Mouse (Mus musculus) heart, adult 2 months (tissue): ENCODE measurements around the gene Magi2. TPM values are rescaled to one million over a fixed set of nuclear protein-coding genes. Genes with fewer than 3 reads are reported as not detected.

Experiments used
- DNase-seq, 2 experiments: peaks; one replicate each; pipeline ENCODE4 v3.0.0; 2021
- H3K27ac ChIP-seq: fragments of 200-600 bp; 2 replicates; pipeline ENCODE4 v1.8.1; 2022
- H3K27me3 ChIP-seq: fragments of 200-500 bp; 2 replicates; pipeline ENCODE4 v1.6.1; 2012; ENCODE audit warnings: mild to moderate bottlenecking, low read length, inconsistent platforms, mixed read lengths; ENCODE audit not compliant: control insufficient read depth, insufficient read depth
- H3K36me3 ChIP-seq: fragments of 200-500 bp; 2 replicates; pipeline ENCODE4 v1.6.1; 2012; ENCODE audit warnings: low read length, inconsistent platforms; ENCODE audit not compliant: control insufficient read depth, insufficient read depth
- H3K4me1 ChIP-seq: fragments of 200-500 bp; 2 replicates; pipeline ENCODE4 v1.6.1; 2011; ENCODE audit warnings: low read length; ENCODE audit not compliant: control insufficient read depth, insufficient read depth
- H3K4me3 ChIP-seq: fragments of 200-600 bp; 2 replicates; pipeline ENCODE4 v1.8.1; 2022
- H3K79me2 ChIP-seq: fragments of 200-500 bp; replicated peaks from 2 replicates; pipeline ENCODE4 v1.6.1; 2012; ENCODE audit warnings: mild to moderate bottlenecking, inconsistent platforms, low read length, moderate library complexity, mixed read lengths; ENCODE audit not compliant: control insufficient read depth, insufficient read depth
- H3K9ac ChIP-seq: fragments of 200-500 bp; 2 replicates; pipeline ENCODE4 v1.6.1; 2012; ENCODE audit warnings: low read depth, mild to moderate bottlenecking, control low read depth, inconsistent platforms, low read length, mixed read lengths
- CTCF ChIP-seq: fragments of 200-600 bp; IDR thresholded peaks from 2 replicates; pipeline ENCODE4 v1.8.1; 2022; ENCODE audit warnings: antibody characterized with exemption, mild to moderate bottlenecking, moderate library complexity
- EP300 ChIP-seq: fragments of 200-500 bp; IDR thresholded peaks from 2 replicates; pipeline ENCODE4 v1.6.1; 2011; ENCODE audit warnings: low read depth, low read length, control low read depth; ENCODE audit not compliant: insufficient read depth
- POLR2A ChIP-seq: fragments of 200-500 bp; IDR thresholded peaks from 2 replicates; pipeline ENCODE4 v1.6.1; 2011; ENCODE audit warnings: mild to moderate bottlenecking, low read depth, low read length, control low read depth; ENCODE audit not compliant: insufficient read depth
- WGBS: fragments of 180-500 bp; shearing (Covaris S2); methylation state at CpG from one replicate; pipeline ENCODE4 v1.1.7; 2018; 5-methylcytosine and 5-hydroxymethylcytosine counted together
- intact Hi-C: fragments of 180-260 bp; cut with DNase I; formaldehyde crosslinking; loops from one replicate; pipeline ENCODE4 v1.15.1; 2025
- polyA plus RNA-seq: library from polyadenylated mRNA; depleted of rRNA; stranded (reverse); fragments of >200 nt; gene quantifications from 2 replicates; pipeline ENCODE4 v1.2.3, GENCODE M21; 2012
- total RNA-seq, 2 experiments: library from RNA; stranded (reverse); gene quantifications; 2 replicates each; pipeline ENCODE4 v1.2.3; 2021

Gene Magi2
- total and polyA plus RNA-seq, 3 experiments: 2.0 to 8.2 (median 7.0) TPM

DNA sequence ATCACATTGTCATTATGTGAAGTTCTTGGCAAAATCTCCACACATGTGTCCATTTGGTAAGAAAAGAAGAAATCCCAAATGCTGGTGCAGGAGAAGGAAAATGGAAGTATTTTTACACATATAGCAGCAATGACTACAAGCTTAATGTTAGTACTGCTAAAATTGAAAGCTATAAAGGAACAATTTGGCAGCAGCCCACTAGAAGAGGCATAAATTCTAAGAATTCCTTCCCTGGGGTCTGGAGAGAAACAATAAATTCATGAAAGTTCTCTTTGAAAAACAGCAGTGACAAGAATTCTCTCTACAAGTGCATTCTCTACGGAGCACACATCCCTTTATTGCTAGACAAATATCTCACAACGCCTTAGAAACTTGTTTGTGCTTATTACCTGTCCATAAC lies 913.4 kb downstream of the Magi2 start:
- H3K27ac ChIP-seq: no peak overlapping the region
- DNase-seq: no peak
- no peaks in the 10 kb centered on the region for H3K36me3 ChIP-seq
- H3K27me3 ChIP-seq: no peaks in the 10 kb centered on the region
- WGBS: 73% methylated on average over 2 of the region's 2 CpGs
- intact Hi-C loops: no loop called here
- no peaks in the 10 kb centered on the region for H3K4me1 ChIP-seq
- no peaks in the 10 kb centered on the region for H3K79me2 ChIP-seq
- no peak overlapping the region for H3K9ac ChIP-seq
- TF ChIP-seq EP300 (no peak), CTCF (no peak), POLR2A (no peak)
- H3K4me3 ChIP-seq: no peak overlapping the region

DNA sequence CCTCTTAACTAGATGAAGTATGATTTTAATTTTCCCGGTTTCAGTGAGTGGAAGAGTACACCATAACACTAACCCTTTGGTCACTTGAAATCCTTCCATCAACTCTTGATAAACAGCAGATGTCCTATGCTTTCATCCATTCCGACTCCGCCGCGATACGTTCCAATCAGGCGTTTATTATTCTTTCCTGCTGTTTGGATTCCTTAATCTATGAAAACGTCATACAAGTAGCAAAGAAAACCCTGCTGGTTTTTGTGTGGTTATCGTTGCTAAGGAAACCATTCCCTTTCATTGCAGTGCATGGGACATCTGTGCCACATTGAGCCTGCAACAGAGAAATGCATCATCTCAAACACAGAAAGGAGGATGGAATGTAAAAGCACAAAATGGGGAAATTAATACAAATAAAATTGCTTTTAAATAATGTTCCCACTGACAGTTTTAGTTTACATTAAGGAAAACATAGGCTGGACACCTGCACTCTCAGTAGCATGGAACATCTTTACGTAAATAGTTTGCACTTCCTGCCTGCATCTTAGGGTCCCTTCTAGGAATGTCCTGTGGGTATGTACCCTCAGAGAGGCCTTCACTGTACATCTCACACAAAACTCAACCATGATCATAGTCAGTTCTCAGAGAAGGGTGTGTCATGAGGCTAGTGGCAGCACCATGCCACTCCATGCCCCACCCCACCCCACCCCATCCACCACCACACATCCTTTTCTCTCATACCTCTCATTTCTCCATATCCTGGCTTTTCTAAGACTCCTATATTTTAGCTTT lies 914.0 kb downstream of the Magi2 start:
- no peaks in the 10 kb centered on the region for H3K79me2 ChIP-seq
- intact Hi-C loops: no loop called here
- 51% methylated on average over 10 of the region's 10 CpGs for WGBS
- TF ChIP-seq CTCF (no peak), EP300 (no peak), POLR2A (no peak)
- H3K4me3 ChIP-seq: no peak overlapping the region
- no peak for DNase-seq
- no peak overlapping the region for H3K9ac ChIP-seq
- no peaks in the 10 kb centered on the region for H3K36me3 ChIP-seq
- no peak overlapping the region for H3K27ac ChIP-seq
- H3K27me3 ChIP-seq: no peaks in the 10 kb centered on the region
- H3K4me1 ChIP-seq: no peaks in the 10 kb centered on the region

DNA sequence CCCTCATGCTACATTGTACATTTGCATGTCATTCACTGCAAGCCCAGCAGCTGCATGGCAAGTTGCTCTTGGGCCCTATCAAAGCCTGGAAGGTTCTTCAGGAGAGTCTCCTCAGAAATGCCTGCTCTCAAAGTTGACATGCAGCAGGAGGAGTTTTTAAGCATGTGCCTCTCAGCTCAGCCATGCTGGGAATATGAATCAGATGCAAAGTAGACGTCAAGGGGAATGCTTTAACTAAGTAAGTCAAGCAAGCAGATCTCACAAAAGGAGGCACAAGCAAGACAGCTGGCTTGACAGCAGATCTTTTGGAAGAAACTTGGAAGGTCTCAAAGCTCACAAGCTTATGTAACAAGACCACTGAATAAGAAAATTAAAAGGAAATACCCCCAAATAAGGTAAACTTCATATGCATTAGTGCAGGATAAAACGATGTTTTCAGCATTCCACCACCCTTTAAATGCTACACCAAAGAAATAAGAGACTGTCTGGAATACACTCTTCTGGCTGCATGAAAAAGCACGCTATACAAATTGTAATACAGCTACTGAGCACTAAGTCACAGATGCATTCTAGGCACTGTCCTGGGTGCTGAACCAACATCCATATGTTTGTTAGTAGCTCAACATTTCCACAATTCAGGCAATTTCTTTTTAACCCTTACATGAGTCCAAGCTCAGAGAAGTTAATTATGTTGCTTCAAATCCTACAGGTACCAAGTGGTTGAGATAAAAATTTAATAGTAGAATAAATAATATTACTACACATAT lies 926.7 kb downstream of the Magi2 start:
- TF ChIP-seq EP300: no peak
- TF ChIP-seq CTCF: no peak
- TF ChIP-seq POLR2A: no peak
- intact Hi-C loops: no loop called here
- no peaks in the 10 kb centered on the region for H3K27me3 ChIP-seq
- no peak overlapping the region for H3K27ac ChIP-seq
- H3K4me3 ChIP-seq: no peak overlapping the region
- H3K79me2 ChIP-seq: no peaks in the 10 kb centered on the region
- H3K36me3 ChIP-seq: no peaks in the 10 kb centered on the region
- no peak for DNase-seq
- no peaks in the 10 kb centered on the region for H3K4me1 ChIP-seq
- 50% methylated on average over 3 of the region's 3 CpGs for WGBS
- no peak overlapping the region for H3K9ac ChIP-seq

DNA sequence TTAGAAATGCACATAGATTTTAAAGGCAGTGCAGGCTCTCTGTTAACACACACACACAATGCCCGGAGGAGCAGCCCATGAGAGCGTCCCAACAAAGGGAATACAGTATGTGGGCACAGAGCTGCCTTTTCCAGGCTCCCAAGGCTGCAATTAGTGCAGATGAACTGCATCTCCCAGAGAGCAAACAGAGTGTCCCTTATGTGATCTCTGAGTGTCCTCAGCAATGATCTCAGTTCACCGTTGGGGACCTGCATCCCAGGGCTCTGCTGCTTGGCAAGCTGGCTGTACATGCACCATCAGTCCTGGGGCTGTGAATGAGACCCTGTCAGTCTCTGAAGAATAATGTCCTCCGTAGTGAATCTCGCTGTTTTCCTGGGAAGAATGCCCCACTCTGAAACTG lies 969.9 kb downstream of the Magi2 start:
- no peaks in the 10 kb centered on the region for H3K79me2 ChIP-seq
- no peak overlapping the region for H3K27ac ChIP-seq
- 68% methylated on average over 5 of the region's 5 CpGs for WGBS
- no peaks in the 10 kb centered on the region for H3K4me1 ChIP-seq
- no peaks in the 10 kb centered on the region for H3K36me3 ChIP-seq
- H3K4me3 ChIP-seq: no peak overlapping the region
- H3K27me3 ChIP-seq: no peaks in the 10 kb centered on the region
- intact Hi-C loops: no loop called here
- no peak for DNase-seq
- H3K9ac ChIP-seq: no peak overlapping the region
- TF ChIP-seq CTCF (no peak), EP300 (no peak), POLR2A (no peak)

DNA sequence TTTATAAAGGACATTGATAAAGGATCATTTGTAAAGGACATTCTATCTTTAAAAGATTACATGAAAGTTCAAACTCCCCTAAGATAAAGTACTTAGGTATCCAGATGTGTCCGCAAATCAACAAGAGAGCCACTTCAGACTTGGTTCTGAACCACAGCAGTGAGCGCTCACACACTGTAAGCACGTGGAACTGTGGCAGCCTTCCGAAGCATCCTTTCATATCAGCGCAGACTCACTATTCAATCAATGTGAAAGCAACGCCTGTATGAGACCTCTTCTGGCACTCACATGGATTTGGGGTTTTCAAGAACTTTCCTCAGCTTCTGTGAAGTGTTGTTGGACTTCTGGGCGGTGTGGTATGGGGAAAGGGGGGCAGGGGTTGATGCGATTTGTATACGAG lies 970.6 kb downstream of the Magi2 start:
- no peaks in the 10 kb centered on the region for H3K36me3 ChIP-seq
- intact Hi-C loops: no loop called here
- no peak overlapping the region for H3K9ac ChIP-seq
- TF ChIP-seq EP300 (no peak), POLR2A (no peak), CTCF (no peak)
- WGBS: 73% methylated on average over 9 of the region's 9 CpGs
- H3K4me1 ChIP-seq: no peaks in the 10 kb centered on the region
- H3K4me3 ChIP-seq: no peak overlapping the region
- no peak overlapping the region for H3K27ac ChIP-seq
- no peak for DNase-seq
- H3K79me2 ChIP-seq: no peaks in the 10 kb centered on the region
- H3K27me3 ChIP-seq: no peaks in the 10 kb centered on the region

DNA sequence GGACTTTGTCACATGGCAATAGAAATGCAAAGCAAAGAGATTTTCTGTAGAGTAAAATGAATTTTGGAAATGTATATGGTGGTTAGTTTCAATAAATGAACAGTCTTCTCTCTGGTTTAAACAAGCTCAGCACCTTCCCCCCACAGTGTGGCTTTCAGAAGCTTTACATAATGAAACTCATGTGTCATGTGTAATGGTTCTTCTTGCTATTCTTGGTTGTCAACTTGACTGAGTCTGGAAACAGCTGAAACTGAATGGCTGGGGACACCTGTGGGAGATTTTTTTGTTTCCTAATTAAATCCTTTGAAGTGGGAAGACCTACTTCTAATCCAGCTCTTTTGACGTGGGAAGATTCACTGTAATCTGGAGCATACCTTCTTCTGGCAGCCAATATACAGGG lies 974.5 kb downstream of the Magi2 start:
- TF ChIP-seq CTCF (no peak), POLR2A (no peak), EP300 (no peak)
- Histone ChIP-seq H3K79me2 (no peaks in the 10 kb centered on the region), H3K9ac (no peak overlapping the region), H3K4me3 (no peak overlapping the region), H3K4me1 (no peaks in the 10 kb centered on the region), H3K27ac (no peak overlapping the region), H3K36me3 (no peaks in the 10 kb centered on the region), H3K27me3 (no peaks in the 10 kb centered on the region)
- no peak for DNase-seq
- 62% methylated on average over 1 of the region's 1 CpGs for WGBS
- intact Hi-C loops: no loop called here
